Mouse (Mus musculus) cerebellum, postnatal 36 days (tissue): ENCODE results near the gene Mrpl35.

Source experiments
- DNase-seq, 2 experiments: peaks; one replicate each; pipeline ENCODE4 v3.0.0; 2021 to 2022; ENCODE audit warnings: mixed read lengths in 2 of 2

The Mrpl35 gene

DNA sequence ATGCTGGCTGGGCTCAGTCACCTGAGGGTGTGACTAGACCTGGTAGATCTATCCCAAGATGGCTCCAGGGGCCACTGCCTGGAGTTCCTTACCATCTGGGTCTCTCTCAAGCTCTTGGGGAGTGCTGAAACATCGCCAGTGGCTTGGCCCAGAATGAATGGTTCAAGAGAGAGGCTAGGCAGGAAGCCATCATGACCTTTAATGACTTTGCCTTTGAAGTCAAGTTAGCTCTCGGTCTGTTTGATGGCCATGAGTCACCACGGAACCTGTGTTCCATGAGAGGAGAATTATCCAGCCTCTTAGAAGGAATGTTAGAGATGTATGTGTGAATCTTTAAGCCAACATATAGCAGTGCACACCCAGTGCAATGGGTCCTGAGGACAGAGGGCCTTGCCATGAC is 27.4 kb downstream of the Mrpl35 start:
- no peak for DNase-seq

DNA sequence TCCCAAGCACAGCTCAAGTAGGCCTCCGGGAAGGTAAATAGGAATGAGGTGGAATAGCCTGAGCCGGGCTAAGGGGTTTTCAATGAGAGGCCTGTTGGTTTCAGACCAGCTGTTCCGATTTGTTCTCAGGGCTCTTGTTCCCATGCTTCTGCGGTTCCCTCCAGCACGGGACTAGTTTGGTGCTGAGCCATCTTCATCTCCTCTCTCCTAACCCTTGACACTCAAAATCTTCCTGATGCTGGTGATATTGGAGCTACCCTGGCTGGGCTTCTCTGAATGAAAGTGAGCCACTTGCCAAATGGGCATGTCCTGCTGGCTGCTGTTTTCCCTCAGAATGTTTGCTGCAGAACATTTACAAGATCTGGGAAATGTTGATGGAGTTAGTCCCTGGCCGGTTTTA is 35.0 kb downstream of the Mrpl35 start:
- no peak for DNase-seq

DNA sequence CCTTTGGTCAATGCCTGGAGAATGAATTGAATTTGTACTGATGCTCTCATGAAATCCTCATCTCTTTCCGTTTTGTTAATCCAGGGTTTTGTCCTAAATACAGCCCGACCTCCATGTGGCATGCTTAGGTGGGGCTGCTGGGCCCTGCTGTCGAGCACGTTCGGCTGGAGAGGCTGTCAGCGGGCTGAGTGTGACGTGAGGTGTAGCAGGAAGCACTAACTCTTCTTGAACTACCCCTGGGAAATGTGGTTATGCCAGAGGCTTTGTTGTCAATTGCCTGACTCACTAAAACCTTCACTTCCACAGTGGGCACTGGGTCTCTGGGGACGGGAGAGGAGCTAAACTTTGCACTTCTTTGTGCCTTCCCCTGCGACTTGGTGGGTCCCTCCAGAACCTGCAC is 38.4 kb downstream of the Mrpl35 start:
- no peak for DNase-seq

DNA sequence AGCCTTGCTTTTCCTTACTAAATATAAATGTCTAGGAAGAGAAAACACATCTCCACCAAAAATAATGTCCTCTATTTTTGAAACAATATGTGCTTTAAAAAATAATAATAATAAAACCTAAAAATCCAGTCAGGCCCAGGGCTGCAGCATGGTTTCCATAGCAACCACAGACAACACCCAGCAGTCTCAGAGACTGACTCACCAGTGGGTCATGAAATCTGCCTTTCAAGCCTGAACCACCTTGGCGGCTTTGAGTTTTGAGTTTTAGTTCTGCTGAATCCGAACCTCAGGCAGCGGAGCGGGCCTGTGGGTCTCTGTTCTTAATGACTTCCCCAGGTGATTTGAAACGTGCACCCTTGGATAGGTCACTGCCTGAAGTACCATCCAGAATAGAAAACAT is 43.6 kb downstream of the Mrpl35 start:
- no peak for DNase-seq

DNA sequence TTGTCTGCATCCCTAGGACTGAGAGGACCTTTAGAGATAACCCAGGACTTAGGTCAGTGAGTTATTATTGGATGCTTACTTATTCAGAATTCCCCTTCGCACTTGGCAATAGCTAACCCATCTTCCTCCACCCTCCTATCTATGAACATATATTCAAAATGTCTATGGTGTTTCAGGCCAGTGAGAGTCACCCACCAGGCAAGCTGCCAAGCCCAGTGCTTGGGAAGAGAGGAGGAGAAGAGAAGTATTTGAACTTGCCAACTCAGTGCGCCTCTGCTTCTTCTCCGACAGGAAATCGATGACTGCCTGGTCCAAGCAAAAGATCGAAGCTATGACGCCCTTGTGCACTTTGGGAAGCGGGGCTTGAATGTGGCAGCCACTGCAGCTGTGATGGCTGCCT is 46.3 kb downstream of the Mrpl35 start:
- DNase-seq = no peak

DNA sequence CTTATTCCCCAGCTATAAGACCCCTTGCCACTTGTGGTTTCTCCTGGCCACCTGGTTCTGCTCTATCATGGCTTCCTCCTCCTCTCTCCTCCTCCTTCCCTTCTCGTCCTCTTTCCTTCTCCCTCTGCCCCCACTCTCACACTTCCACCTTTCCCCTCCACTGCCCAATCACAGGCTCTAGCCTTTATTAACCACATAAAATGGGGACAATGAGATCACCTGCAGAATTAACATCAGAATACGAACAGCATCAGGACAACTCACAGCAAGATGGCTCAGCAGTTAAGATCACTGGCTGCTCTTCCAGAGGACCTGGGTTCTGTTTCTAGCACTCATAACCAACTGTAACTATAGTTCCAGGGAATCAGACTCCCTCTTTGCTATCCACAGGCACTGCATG is 46.9 kb downstream of the Mrpl35 start:
- DNase-seq = no peak

DNA sequence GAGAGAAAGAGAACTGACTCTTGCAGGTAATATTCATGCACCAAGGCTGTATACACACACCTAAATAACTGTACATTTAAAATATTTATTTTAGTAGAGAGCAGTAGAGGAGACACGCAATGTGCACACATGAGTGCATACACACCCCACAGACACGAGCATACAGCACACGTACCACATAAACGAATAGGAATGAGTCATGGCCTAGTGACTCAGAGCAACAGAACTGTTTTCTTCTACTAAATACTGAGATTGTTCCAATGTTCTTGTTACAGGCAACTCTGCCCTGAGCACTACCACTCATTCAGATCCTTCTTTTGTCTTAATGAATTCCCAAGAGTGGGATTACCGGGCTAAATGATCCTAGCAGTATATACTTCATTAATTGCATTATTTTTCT is 48.8 kb downstream of the Mrpl35 start:
- no peak for DNase-seq

DNA sequence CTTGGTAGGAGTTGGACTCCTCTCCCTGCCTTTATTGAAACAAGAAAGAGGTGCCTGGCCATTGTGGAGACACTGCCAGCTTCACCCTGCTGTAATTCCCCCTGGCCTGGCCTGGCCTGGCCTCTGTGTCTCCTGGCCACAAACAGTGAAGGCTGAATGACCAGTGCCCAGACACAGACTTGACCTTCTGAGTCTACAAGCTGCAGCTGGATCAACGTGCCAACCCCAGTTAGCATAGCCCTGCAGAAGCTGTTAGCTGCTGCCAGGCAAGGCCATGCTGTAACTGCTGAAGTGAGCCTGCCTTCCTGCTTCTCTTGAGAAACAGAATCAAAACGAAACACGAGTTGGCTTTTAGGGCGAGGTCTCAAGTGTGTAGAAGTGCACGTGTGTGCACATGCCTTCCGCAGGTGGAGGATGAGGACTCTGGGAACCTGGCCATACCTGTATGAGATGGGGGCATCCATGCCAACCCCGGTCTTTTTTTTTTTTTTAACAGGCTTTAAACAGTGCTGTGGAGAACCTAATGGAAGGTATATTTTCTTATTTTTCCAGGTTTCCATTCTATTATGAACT is 54.0 kb downstream of the Mrpl35 start:
- no peak for DNase-seq

DNA sequence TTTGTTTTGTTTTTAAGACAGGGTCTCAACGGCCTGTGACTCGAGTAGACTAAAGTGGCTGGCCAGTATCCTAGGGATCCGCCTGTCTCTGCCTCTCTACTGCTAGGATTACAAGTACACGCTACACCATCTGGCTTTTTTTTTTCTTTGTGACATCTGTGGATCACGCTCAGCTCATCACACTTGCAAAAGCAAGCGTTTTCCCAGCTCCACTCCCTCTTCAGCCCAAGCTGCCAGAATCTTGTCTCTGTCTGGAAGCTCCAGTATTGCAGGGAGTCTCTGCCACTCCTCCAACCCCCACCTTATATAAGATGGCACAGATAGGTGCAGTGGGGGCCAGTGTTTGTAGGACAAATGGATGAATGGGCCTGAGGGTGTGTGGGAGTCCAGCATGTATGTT is 54.6 kb downstream of the Mrpl35 start:
- DNase-seq = no peak

DNA sequence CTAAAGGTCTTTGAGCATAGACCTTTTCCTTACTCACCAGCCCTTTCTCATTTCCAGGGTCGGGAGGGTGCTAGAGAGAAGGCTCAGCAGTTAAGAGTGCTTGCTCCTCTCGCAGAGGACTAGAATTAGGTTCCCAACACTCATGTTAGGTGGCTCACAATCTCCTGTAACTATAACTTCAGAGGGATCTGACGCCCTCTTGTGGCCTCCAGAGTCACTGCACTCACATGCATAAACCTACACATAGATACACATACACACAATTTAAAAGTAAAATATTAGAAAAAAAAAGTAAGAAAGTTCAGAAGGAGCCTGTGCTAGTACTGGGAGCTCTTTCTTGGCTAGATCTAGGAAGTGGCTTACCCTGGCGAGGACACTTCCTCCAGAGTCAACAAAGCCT is 55.5 kb downstream of the Mrpl35 start:
- DNase-seq = no peak

DNA sequence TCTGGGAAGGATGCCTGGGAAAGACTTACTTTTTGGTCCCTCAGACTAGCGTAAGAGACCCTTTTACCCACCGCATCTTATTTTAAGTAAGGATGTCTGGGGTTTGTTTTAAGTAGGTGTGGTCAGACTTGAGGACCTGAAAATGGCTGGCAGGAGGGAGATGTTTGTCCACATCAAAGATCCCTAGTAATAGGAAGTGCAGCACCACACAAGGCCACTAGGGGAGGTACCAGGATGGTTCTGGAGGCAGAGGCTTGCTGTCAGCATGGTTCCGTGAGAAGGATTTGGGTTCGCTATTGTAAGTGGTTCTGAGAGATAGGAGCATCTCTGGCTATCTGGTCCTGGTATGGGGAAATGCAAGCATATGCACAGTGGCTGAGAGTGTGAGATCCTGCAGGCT is 55.9 kb downstream of the Mrpl35 start:
- no peak for DNase-seq

DNA sequence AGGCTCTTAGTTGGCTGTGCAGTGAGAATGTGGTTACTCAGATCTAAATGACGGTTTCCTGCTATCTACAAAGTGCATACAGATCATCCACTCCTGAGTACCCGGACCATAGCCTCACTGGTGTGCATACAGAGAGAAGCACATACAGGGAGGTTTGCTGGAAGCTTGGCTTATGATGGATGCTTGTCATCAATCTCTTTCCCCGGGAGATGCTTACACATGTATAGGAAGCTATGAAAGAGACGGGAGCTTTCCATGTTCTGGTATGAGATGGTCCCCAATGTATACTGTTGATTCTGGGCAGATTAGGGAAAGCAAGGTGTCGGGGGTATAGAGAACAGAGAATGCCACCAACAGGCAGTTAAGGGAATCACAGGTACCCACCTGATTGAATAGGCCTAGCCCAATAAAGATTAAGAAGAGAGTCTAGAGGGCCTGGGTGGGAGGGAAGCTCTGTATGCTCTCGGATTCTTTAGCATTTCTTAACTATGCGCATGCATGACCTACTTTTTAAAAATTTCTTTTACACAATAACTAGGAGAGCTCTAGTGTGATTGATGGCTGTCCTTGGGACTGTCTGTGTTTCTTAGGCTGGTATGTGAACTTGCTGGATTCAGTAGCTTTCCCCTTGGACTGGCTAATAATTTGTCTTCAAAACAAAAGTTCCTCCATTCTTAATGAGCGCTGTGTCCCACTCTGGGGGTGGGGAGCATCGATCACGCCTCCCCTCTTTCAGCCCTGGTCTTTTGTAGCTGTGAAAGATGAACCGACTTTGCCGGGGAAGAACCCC is 56.7 kb downstream of the Mrpl35 start:
- no peak for DNase-seq

DNA sequence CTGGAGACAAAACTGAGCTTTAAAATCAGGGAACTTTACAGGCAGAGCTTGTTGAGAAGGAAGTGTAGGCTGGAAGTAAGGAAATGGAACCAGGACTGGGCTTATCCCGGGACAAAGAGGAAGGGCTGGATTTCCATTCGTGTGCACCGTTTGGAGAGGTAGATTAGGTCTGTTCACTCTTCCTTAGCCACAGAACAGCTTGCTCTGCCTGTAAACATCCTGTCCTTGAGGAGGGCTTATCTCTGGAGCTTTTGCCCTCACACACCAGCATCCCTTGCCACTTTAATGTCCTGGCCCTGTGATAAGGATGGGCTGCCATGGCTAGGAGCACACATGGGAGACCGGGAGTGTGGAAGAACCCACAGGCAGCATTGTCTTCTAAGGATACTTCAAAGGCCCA is 59.0 kb downstream of the Mrpl35 start:
- DNase-seq = no peak
